Mouse (Mus musculus) heart, postnatal 25 days (tissue): Measurements from ENCODE around the gene Gm12886. TPM values are rescaled to one million over a fixed set of nuclear protein-coding genes. Genes with fewer than 3 reads are reported as not detected.

Experiments
- DNase-seq: peaks from one replicate; pipeline ENCODE4 v3.0.0; 2022; ENCODE audit warnings: low spot score
- intact Hi-C: fragments of 180-260 bp; cut with DNase I; formaldehyde crosslinking; loops from one replicate; pipeline ENCODE4 v1.15.1; 2025
- total RNA-seq, 2 experiments: library from RNA; stranded (reverse); gene quantifications; 2 replicates each; pipeline ENCODE4 v1.2.3; 2021

Gene Gm12886
- total RNA-seq = not detected

GRCm38 (mm10) chr4:121422999-121423398 lies at the start of gene Gm12886:
Gene Gm12886, minus strand, starts transcription at chr4:121423099.
- DNase-seq = no peak
- intact Hi-C loops = no loop called here

Other genes starting within 250 kb of the Gm12886 start
- 10 to 100 TPM in 1 of 2 experiments, 1 to 10 TPM in 1; 9.6 to 11.0 TPM for gene Rlf, start 208.0 kb downstream of the Gm12886 start, total RNA-seq
- not detected for gene Gm12888, start 98.2 kb downstream of the Gm12886 start, total RNA-seq
- gene Gm12887, start 199.0 kb upstream of the Gm12886 start, total RNA-seq = not detected